11 mouse cellular contexts compared by ENCODE assay signal in the genomic region with DNA sequence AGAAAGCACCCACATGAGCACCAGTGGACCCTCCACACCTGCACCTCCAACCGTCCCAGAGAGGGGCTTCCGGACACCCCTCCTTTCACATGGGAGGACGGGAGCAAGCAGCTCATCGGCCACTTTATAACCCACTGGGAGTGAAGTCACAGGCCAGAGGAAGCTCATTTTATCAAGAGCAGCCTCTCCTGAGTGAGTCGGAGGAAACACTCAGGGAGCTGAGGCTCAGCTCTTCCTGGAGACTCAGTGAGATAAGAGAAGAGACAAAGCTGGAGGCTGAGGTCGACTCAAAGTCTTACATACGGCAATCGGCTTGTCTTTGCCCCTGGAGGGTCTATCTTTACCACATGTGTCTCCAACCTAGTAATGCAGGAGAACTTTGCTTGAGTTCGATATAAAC. TPM values are rescaled to one million over a fixed set of nuclear protein-coding genes. Genes with fewer than 3 reads are reported as not detected.
DNase-seq lines count a peak whose midpoint lies in the region; ATAC-seq lines count a peak whose summit lies in the region.
"Had no signal": no experiment of that assay in that cellular context is flagged by ENCODE, and none has a peak within 500 bp of the region (broad histone marks: within the 10 kb centered on the region; RNA-seq: fewer than 3 reads in every experiment).

No protein-coding gene starts in this region.

- ATAC-seq in heart, embryonic 12.5 days (ENCODE audit: insufficient number of reproducible peaks, low FRiP score) = peak; percentile 24; the same call in 1 of the 2 replicates
- ATAC-seq in midbrain, embryonic 15.5 days (replicated peaks) = no peak
- ATAC-seq in midbrain, embryonic 16.5 days = no peak
- no peak for ATAC-seq in cerebellum, adult (ENCODE audit: insufficient number of reproducible peaks, low FRiP score, low TSS enrichment)
- no peak for ATAC-seq in neural tube, embryonic 15.5 days (ENCODE audit: low FRiP score)
- ATAC-seq in CD4-positive, CD25-positive, alpha-beta regulatory T cell, adult 4 months = no peak
- ATAC-seq: inflammation-experienced regulatory T-cells, adult 6 months had no signal

- H3K27me3 ChIP-seq in heart, embryonic 12.5 days (replicated peaks) = no peaks in the 10 kb centered on the region
- no peaks in the 10 kb centered on the region for H3K27me3 ChIP-seq in midbrain, embryonic 15.5 days (replicated peaks)
- H3K27me3 ChIP-seq in midbrain, embryonic 16.5 days (ENCODE audit: control insufficient read depth, insufficient read depth, low read depth, low read length) = no peaks in the 10 kb centered on the region
- no peaks in the 10 kb centered on the region for H3K27me3 ChIP-seq in neural tube, embryonic 15.5 days (replicated peaks)
- H3K27me3 ChIP-seq: CH12.LX had no signal

- 23% methylated on average over 9 of the region's 9 CpGs for WGBS in heart, embryonic 12.5 days
- 85% methylated on average over 9 of the region's 9 CpGs for WGBS in midbrain, embryonic 15.5 days
- 91% methylated on average over 9 of the region's 9 CpGs for WGBS in midbrain, embryonic 16.5 days
- 86% methylated on average over 9 of the region's 9 CpGs for WGBS in neural tube, embryonic 15.5 days

- peaks cover 67% of the 10 kb centered on the region for H3K36me3 ChIP-seq in heart, embryonic 12.5 days
- peaks cover 35% of the 10 kb centered on the region for H3K36me3 ChIP-seq in midbrain, embryonic 15.5 days (replicated peaks)
- peaks cover 19% of the 10 kb centered on the region for H3K36me3 ChIP-seq in midbrain, embryonic 16.5 days (ENCODE audit: control insufficient read depth, insufficient read depth, low read length)
- peaks cover 49% of the 10 kb centered on the region for H3K36me3 ChIP-seq in neural tube, embryonic 15.5 days

- no peaks in the 10 kb centered on the region for H3K9me3 ChIP-seq in heart, embryonic 12.5 days (replicated peaks)
- H3K9me3 ChIP-seq in midbrain, embryonic 15.5 days = no peaks in the 10 kb centered on the region
- H3K9me3 ChIP-seq in midbrain, embryonic 16.5 days (replicated peaks; ENCODE audit: control insufficient read depth, low read length, poor library complexity, severe bottlenecking) = no peaks in the 10 kb centered on the region
- no peaks in the 10 kb centered on the region for H3K9me3 ChIP-seq in neural tube, embryonic 15.5 days (replicated peaks)

- peak overlapping the region; percentile 80 for H3K27ac ChIP-seq in heart, embryonic 12.5 days (ENCODE audit: poor library complexity, severe bottlenecking)
- 0 out of 2 replicates have a peak overlapping the region, but pooled peaks have one; percentile 29 for H3K27ac ChIP-seq in midbrain, embryonic 15.5 days
- no peak overlapping the region for H3K27ac ChIP-seq in midbrain, embryonic 16.5 days (ENCODE audit: low read length)
- no peak overlapping the region for H3K27ac ChIP-seq in neural tube, embryonic 15.5 days (replicated peaks)

- no peak overlapping the region for H3K4me3 ChIP-seq in heart, embryonic 12.5 days
- no peak overlapping the region for H3K4me3 ChIP-seq in midbrain, embryonic 15.5 days
- no peak overlapping the region for H3K4me3 ChIP-seq in midbrain, embryonic 16.5 days (ENCODE audit: low read depth, low read length)
- H3K4me3 ChIP-seq in neural tube, embryonic 15.5 days (replicated peaks) = no peak overlapping the region

- peak overlapping the region; percentile 49 for H3K4me2 ChIP-seq in heart, embryonic 12.5 days
- H3K4me2 ChIP-seq in midbrain, embryonic 15.5 days = no peak overlapping the region
- H3K4me2 ChIP-seq in midbrain, embryonic 16.5 days (ENCODE audit: low read length) = no peak overlapping the region
- no peak overlapping the region for H3K4me2 ChIP-seq in neural tube, embryonic 15.5 days

- H3K9ac ChIP-seq in heart, embryonic 12.5 days = peak overlapping the region; percentile 44
- H3K9ac ChIP-seq in midbrain, embryonic 15.5 days = no peak overlapping the region
- no peak overlapping the region for H3K9ac ChIP-seq in midbrain, embryonic 16.5 days (ENCODE audit: low read depth, low read length)
- no peak overlapping the region for H3K9ac ChIP-seq in neural tube, embryonic 15.5 days (replicated peaks)

- DNase-seq in heart, adult 18-20 months = no peak
- peak; percentile 49 for DNase-seq in liver
- DNase-seq: cerebellum, adult 18-20 months had no signal

- H3K4me1 ChIP-seq in heart, embryonic 12.5 days (replicated peaks) = peaks cover 72% of the 10 kb centered on the region
- H3K4me1 ChIP-seq in midbrain, embryonic 15.5 days = peaks cover 15% of the 10 kb centered on the region
- H3K4me1 ChIP-seq in midbrain, embryonic 16.5 days (ENCODE audit: control insufficient read depth, insufficient read depth, low read length) = 0 out of 2 replicates have a peak, but pooled peaks cover 3% of the 10 kb centered on the region
- H3K4me1 ChIP-seq in neural tube, embryonic 15.5 days = peaks cover 25% of the 10 kb centered on the region

RNA-seq across cellular contexts. Expression of a gene that starts 18.5 kb away (rescaled TPM):
- 401 and 418 TPM in 2 replicates for polyA plus RNA-seq in heart, embryonic 12.5 days (2016; fragmentation: Nextera tagmentation; extraction: Ambion mirVana)
- 100 to 1,000 TPM; 228 to 240 TPM for total RNA-seq in heart, adult 18-20 months (2021)
- polyA plus RNA-seq in midbrain, embryonic 15.5 days (2015; fragmentation: Nextera tagmentation; extraction: Ambion mirVana) = 389 and 397 TPM in 2 replicates
- 378 and 409 TPM in 2 replicates for polyA plus RNA-seq in midbrain, embryonic 16.5 days (2015; fragmentation: Nextera tagmentation; extraction: Ambion mirVana)
- polyA plus RNA-seq in neural tube, embryonic 15.5 days (2015; fragmentation: Nextera tagmentation; extraction: Ambion mirVana) = 385 and 423 TPM in 2 replicates
- polyA plus RNA-seq in CD4-positive, CD25-positive, alpha-beta regulatory T cell, adult 4 months (2017; shearing (Covaris generic)) = 10 to 100 TPM; 51.5 to 66.6 TPM

RNA-seq across cellular contexts. Expression of a gene that starts 44.9 kb away (rescaled TPM):
- polyA plus RNA-seq in heart, embryonic 12.5 days (2016; fragmentation: Nextera tagmentation; extraction: Ambion mirVana) = 10.6 TPM in 2 replicates
- 1 to 10 TPM; 8.1 to 9.6 TPM for total RNA-seq in heart, adult 18-20 months (2021)
- 22.6 and 23.3 TPM in 2 replicates for polyA plus RNA-seq in midbrain, embryonic 15.5 days (2015; fragmentation: Nextera tagmentation; extraction: Ambion mirVana)
- polyA plus RNA-seq in midbrain, embryonic 16.5 days (2015; fragmentation: Nextera tagmentation; extraction: Ambion mirVana) = 21.5 and 22.8 TPM in 2 replicates
- 20.4 and 21.9 TPM in 2 replicates for polyA plus RNA-seq in neural tube, embryonic 15.5 days (2015; fragmentation: Nextera tagmentation; extraction: Ambion mirVana)
- polyA plus RNA-seq in CD4-positive, CD25-positive, alpha-beta regulatory T cell, adult 4 months (2017; shearing (Covaris generic)) = 10 to 100 TPM; 11.5 to 13.7 TPM

Comparison
In these comparisons a context has a peak if more than half of its experiments do, and no peak if none do; other contexts are left out.
1. H3K27ac ChIP-seq: peak in heart, embryonic 12.5 days (single experiment) and midbrain, embryonic 15.5 days (single experiment); none in midbrain, embryonic 16.5 days (single experiment) and neural tube, embryonic 15.5 days (single experiment).